Mouse (Mus musculus): ENCODE measurements around the gene Ciz1. TPM values are rescaled to one million over a fixed set of nuclear protein-coding genes. Genes with fewer than 3 reads are reported as not detected.
A peak's percentile ranks its signal among the peaks of the same experiment; 100 is the strongest.

Ciz1 gene
- polyA plus RNA-seq, 1 experiment = 225 TPM

DNA sequence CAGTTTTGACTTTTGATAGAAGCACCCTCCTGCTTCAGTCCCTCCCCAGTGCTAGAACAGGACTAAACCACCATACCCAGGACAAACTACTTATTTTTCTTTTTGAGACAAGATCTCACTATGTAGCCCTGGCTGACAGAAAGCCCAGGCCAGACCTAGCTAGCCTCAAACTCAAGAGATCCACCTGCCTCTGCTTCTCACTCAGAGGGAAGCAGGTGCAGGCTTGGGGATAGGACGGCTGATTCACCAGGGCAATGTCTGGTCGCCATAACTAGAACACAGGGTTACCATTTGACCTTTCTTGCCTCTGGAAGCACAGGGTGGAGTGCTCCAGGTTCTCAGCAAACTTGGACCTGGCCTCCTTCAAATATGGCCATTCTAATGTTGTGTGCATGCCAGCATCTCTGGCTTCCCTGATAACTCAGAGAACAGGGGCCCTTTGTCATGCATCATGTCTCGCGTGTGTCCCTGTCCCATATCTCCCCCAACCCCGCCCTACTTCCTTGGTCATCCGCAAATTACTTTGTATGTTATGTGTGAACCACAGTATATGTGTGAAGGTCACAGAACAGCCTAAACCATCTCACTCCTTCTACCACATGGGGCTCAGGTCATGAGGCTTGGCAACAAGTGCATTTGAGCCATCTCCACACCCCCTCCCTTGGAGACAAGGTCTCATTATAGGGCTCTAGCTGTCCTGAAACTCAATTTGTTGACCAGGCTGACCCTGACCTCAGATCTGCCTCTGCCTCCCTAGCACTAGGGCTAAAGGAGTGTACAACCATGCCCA is 60.8 kb downstream of the Ciz1 start:
- TF ChIP-seq POLR2A (IDR thresholded peaks at IDR 0.05; ENCODE audit: borderline replicate concordance, extremely low read depth, insufficient read depth, insufficient read length, poor library complexity, severe bottlenecking) (no peak), CTCF (IDR thresholded peaks at IDR 0.05; ENCODE audit: borderline replicate concordance, extremely low read depth, insufficient read depth, insufficient read length) (no peak)
- DNase-seq (ENCODE audit: low read depth) = no peak

DNA sequence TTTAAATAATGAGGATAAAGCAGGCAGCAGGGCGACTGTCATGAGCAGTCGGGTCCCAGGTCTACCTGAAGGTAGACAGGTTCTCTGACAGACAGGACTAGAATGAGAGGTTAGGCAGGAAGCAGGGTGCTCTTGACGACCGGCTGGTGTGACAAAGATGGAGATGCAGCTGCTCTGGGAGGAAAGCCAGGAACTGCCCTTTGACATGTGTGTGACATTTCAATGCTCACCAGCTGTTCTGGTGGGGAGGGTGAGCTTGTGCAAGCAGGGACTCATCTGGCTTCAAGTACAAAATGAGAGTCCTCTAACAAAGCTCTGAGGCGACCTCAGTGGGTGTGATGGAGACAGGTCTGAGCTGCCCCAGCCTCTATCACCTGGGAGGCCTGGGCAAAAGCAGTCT is 61.8 kb downstream of the Ciz1 start:
- no peak for DNase-seq (ENCODE audit: low read depth)
- TF ChIP-seq CTCF (IDR thresholded peaks at IDR 0.05; ENCODE audit: borderline replicate concordance, extremely low read depth, insufficient read depth, insufficient read length) (no peak), POLR2A (IDR thresholded peaks at IDR 0.05; ENCODE audit: borderline replicate concordance, extremely low read depth, insufficient read depth, insufficient read length, poor library complexity, severe bottlenecking) (no peak)

DNA sequence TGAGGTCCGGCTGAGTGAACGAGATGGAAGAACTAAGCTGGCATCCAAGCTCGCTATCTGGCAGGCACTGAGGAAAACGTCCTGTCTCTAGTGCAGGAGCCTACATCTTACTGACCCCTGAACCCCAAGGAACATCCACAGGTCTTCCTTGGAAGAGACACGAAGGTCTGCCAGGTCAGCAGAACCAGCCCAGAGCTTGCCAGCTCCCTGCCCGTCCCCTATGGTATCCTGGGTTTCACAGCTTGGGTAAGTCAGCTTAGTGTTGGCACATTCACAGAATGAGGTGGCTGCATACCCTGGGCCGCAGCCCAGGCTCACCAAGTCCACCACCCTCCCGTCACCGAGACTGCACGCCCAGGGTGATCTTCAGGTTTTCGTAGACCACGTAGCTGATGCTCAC is 63.7 kb downstream of the Ciz1 start:
- DNase-seq (ENCODE audit: low read depth) = no peak
- TF ChIP-seq CTCF (IDR thresholded peaks at IDR 0.05; ENCODE audit: borderline replicate concordance, extremely low read depth, insufficient read depth, insufficient read length) = no peak
- TF ChIP-seq POLR2A (IDR thresholded peaks at IDR 0.05; ENCODE audit: borderline replicate concordance, extremely low read depth, insufficient read depth, insufficient read length, poor library complexity, severe bottlenecking) = no peak

DNA sequence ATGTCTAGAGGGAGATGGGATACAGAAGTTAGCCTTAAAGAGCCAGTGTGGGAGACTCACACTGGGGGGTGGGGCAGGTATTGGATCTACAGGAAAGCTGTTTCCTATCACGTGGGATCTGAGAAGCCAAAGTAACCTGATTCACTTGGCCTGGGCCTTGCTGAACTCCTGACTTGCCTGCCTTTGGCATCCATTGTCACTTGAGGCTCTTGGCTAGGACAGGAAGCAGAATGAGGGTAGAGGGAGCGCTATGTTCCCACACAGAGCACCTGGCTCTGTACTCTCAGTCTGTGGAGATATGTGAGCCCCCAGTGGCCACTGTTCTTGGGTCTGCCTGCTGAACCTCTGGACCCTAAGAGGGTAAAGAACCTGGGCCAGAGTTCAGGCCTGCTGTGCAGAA is 64.4 kb downstream of the Ciz1 start:
- no peak for TF ChIP-seq POLR2A (IDR thresholded peaks at IDR 0.05; ENCODE audit: borderline replicate concordance, extremely low read depth, insufficient read depth, insufficient read length, poor library complexity, severe bottlenecking)
- TF ChIP-seq CTCF (IDR thresholded peaks at IDR 0.05; ENCODE audit: borderline replicate concordance, extremely low read depth, insufficient read depth, insufficient read length) = no peak

DNA sequence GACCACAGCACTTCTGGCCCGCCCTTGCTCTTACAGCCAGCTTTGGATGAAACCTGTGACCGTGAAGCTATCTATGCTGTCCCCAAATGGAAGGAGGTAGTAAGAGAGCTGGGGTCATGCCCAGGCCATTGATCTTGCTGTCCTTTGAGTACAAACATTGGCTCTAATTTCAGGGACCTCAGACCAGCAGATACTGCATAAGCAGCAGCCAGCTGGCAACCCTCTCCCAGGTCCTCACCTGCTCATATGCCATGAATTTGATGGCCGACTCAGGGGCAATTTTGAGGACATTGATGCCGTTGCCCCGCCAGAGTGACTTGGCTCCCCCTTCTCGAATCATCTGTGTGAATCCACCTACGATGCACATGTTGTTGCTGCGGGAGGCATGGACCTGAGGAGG is 65.4 kb downstream of the Ciz1 start:
- no peak for TF ChIP-seq POLR2A (IDR thresholded peaks at IDR 0.05; ENCODE audit: borderline replicate concordance, extremely low read depth, insufficient read depth, insufficient read length, poor library complexity, severe bottlenecking)
- TF ChIP-seq CTCF (IDR thresholded peaks at IDR 0.05; ENCODE audit: borderline replicate concordance, extremely low read depth, insufficient read depth, insufficient read length) = no peak
- DNase-seq (ENCODE audit: low read depth) = no peak

More for the DNA sequence above, 64.4 kb downstream of the Ciz1 start:
- no peak for DNase-seq (ENCODE audit: low read depth)

DNA sequence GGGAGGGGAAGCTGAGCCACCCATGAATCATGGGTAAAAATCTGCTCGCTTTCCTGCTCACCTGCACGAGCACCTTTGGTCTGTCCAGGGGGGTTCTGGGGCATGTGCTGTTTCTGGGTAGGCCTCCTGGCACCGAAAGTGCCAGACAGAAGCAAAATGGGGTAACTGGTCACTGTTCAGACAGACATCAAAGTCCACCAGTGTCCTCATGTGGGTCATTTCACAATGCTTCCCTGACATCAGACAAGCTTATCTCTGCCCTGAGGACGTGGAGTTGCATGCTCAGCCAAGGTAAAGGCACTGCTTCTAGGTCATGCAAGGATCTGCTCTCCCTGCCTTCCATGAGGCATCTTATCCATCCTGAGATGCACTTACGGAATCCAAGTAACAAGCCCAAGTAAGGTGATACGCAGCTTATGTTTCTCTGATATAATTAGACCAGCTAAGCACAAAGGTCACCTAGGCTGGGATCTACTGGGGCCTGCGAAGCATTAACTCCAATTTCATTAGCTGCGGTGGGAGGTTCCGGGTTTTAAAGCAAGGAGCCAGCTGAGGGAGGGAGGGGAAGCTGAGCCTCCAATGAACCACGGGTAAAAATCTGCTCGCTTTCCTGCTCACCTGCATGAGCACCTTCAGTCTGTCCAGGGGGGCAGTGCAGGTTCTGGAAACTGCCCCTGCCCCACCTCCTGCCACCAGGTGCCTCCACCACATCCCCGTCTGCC is 66.5 kb downstream of the Ciz1 start:
- TF ChIP-seq CTCF (IDR thresholded peaks at IDR 0.05; ENCODE audit: borderline replicate concordance, extremely low read depth, insufficient read depth, insufficient read length) (no peak), POLR2A (IDR thresholded peaks at IDR 0.05; ENCODE audit: borderline replicate concordance, extremely low read depth, insufficient read depth, insufficient read length, poor library complexity, severe bottlenecking) (no peak)
- DNase-seq (ENCODE audit: low read depth) = no peak

DNA sequence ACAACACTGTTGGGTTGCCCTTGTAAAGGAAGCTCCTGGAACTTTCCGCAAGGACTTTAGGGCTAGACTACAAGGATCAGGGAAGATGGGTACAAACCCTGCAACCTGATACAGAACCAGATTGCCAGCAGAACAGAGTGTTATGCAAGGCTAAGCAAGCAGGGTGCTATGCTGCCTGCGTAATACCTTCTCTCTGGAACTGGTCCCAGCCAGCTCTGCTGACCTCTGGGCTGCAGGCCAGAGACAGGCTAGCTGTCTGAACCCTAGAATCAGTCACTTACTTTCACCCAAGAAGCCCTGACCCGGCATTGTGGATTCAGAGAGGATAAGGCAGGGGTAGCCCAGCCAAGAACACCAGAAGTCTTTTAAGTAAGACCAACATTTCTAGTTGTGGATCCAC is 67.2 kb downstream of the Ciz1 start:
- no peak for DNase-seq (ENCODE audit: low read depth)
- no peak for TF ChIP-seq POLR2A (IDR thresholded peaks at IDR 0.05; ENCODE audit: borderline replicate concordance, extremely low read depth, insufficient read depth, insufficient read length, poor library complexity, severe bottlenecking)

DNA sequence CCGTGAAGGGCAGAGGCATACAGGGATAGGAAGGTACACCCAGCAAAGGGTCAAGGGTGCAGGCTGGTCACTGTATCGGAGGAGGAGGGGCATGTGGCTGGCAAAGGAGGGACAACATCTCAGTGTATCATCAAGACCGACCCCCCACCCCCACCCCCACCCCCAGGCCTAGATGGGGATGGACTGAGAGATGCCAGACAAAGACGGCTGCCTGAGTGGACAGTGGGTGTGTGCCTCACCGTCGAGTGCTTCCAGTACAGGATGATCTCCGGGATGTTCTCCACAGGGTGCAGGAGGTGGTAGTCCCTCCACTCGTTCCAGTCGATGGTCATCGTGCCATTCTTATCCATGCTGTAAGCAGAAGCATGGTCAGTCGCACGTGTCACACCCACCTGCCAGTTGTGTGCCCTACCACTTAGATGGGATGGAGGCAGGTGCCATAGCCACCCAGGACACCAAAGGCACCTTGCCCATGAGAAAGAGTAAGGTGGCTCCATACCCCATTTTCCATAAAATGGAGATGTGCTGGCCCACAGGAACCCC is 68.0 kb downstream of the Ciz1 start:
- no peak for DNase-seq (ENCODE audit: low read depth)
- TF ChIP-seq POLR2A (IDR thresholded peaks at IDR 0.05; ENCODE audit: borderline replicate concordance, extremely low read depth, insufficient read depth, insufficient read length, poor library complexity, severe bottlenecking) (no peak), CTCF (IDR thresholded peaks at IDR 0.05; ENCODE audit: borderline replicate concordance, extremely low read depth, insufficient read depth, insufficient read length) (no peak)

DNA sequence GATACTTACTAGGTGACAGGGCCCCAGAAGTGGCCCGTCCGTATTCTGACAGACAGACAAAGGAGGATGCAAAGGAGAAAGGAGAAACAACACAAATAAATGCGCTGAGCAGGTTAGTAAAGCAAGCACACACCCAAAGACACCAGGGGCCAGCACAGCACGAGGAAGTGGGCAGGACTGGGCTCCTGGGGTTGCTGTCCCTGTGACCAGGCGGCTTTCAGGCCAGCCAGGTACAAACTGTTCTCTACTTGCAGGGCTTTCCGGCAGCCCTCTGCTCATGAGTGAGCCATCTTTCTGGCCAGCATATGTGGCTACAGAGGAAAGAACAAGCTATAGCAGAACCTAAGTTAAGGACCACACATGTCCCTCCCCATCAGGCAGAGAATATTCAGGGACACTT is 68.5 kb downstream of the Ciz1 start:
- no peak for TF ChIP-seq POLR2A (IDR thresholded peaks at IDR 0.05; ENCODE audit: borderline replicate concordance, extremely low read depth, insufficient read depth, insufficient read length, poor library complexity, severe bottlenecking)
- no peak for TF ChIP-seq CTCF (IDR thresholded peaks at IDR 0.05; ENCODE audit: borderline replicate concordance, extremely low read depth, insufficient read depth, insufficient read length)
- DNase-seq (ENCODE audit: low read depth) = no peak

DNA sequence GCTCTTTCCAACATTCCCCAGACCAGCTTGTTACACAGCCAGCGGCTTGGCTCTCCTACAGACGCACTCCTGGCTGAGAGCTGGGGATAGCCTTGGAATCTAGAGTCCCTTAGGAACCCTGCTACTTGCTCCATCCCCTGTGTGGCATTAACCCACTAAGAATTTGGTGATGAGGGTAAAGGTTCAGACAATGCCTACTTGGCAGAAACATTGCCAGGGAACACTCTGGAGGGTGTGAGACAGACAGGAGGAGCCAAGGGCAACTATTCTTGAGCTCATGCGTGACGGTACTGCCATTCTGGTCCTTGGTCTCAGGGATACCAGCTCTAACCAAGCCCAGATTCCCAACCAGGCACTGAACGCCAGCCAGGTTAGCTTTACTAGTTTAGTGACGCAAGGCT is 69.7 kb downstream of the Ciz1 start:
- TF ChIP-seq POLR2A (IDR thresholded peaks at IDR 0.05; ENCODE audit: borderline replicate concordance, extremely low read depth, insufficient read depth, insufficient read length, poor library complexity, severe bottlenecking) = no peak
- no peak for TF ChIP-seq CTCF (IDR thresholded peaks at IDR 0.05; ENCODE audit: borderline replicate concordance, extremely low read depth, insufficient read depth, insufficient read length)
- no peak for DNase-seq (ENCODE audit: low read depth)

DNA sequence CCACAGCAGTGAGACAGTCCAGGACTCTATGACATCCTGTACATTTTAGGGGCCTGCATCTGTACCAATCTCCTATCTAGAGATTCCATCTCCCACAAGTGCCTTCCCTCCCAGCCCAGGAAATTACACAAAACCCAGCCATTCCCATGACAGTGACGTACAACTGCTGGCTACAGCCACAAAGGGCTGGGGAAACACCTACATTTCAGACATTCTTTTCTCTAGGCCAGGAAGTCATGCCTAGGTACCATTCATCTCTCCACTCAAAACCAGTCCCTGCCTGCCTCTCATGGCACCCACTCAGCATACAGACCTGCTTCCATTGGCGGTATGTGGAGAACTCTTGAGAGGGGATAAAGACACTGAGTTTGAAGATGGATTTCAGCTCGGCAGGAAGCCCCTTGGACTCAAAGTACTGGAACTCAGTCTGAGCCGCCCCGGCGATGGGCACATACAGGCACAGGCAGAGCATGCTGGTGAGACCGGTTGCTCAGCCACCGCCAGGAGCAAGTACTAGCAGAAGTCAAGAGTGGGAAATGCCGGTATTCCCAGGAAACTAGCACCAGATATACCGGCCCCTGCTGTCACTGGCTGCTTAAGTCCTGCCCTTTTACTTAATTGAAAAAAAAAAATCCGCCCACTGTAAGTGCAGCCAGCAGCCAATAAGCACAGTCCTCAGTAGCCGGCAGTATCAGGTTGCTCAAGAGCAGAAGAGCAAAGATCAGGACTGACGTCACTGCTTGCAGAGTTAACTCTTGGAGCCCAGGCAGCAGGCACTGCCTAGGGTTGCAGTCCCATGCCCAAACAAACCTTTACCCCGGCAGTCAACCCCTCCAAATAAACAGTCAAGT is 71.6 kb downstream of the Ciz1 start:
- no peak for TF ChIP-seq CTCF (IDR thresholded peaks at IDR 0.05; ENCODE audit: borderline replicate concordance, extremely low read depth, insufficient read depth, insufficient read length)
- no peak for TF ChIP-seq POLR2A (IDR thresholded peaks at IDR 0.05; ENCODE audit: borderline replicate concordance, extremely low read depth, insufficient read depth, insufficient read length, poor library complexity, severe bottlenecking)
- peak; percentile 95 for DNase-seq (ENCODE audit: low read depth)

Measured in brain, embryonic 14.5 days (tissue).